Mouse (Mus musculus) lung, embryonic 16.5 days (tissue): ENCODE data around the gene Homer1. TPM values are rescaled to one million over a fixed set of nuclear protein-coding genes. Genes with fewer than 3 reads are reported as not detected.

ENCODE experiments used
- ATAC-seq: fragments of 200-750 bp; cut with Nextera tagmentation; 2 replicates; pipeline ENCODE4 v1.8.0; 2017; ENCODE audit warnings: low read depth, mild to moderate bottlenecking, moderate library complexity
- H3K27ac ChIP-seq: fragments of 300-500 bp; sonication (generic); 2 replicates; pipeline ENCODE4 v1.5.1; 2014; ENCODE audit warnings: mild to moderate bottlenecking, control low read depth, low read length
- H3K27me3 ChIP-seq: fragments of 300-500 bp; sonication (generic); 2 replicates; pipeline ENCODE4 v1.6.1; 2014; ENCODE audit warnings: low read depth, low read length, mixed read lengths; ENCODE audit not compliant: control insufficient read depth, insufficient read depth
- H3K36me3 ChIP-seq: fragments of 300-500 bp; sonication (generic); 2 replicates; pipeline ENCODE4 v1.6.1; 2014; ENCODE audit warnings: low read length; ENCODE audit not compliant: control insufficient read depth, insufficient read depth
- H3K4me1 ChIP-seq: fragments of 300-500 bp; sonication (generic); replicated peaks from 2 replicates; pipeline ENCODE4 v1.6.1; 2014; ENCODE audit warnings: low read length, mixed read lengths; ENCODE audit not compliant: control insufficient read depth, insufficient read depth
- H3K4me2 ChIP-seq: fragments of 300-500 bp; sonication (generic); 2 replicates; pipeline ENCODE4 v1.6.1; 2014; ENCODE audit warnings: low read depth, low read length, control low read depth
- H3K4me3 ChIP-seq: fragments of 300-500 bp; sonication (generic); 2 replicates; pipeline ENCODE4 v1.5.1; 2014; ENCODE audit warnings: mild to moderate bottlenecking, low read length, control low read depth
- H3K9ac ChIP-seq: fragments of 300-500 bp; sonication (generic); 2 replicates; pipeline ENCODE4 v1.6.1; 2014; ENCODE audit warnings: low read length, control low read depth
- H3K9me3 ChIP-seq: fragments of 300-500 bp; sonication (generic); 2 replicates; pipeline ENCODE4 v1.6.1; 2016; ENCODE audit warnings: low read length; ENCODE audit not compliant: control insufficient read depth
- WGBS: fragments of 180-500 bp; shearing (Covaris S2); extraction: QIAGEN DNeasy Blood & Tissue Kit; methylation state at CpG from one replicate; pipeline ENCODE4 v1.1.7; 2014; 5-methylcytosine and 5-hydroxymethylcytosine counted together
- polyA plus RNA-seq: library from polyadenylated mRNA; unstranded; fragments of >200 nt; fragmentation: Nextera tagmentation; extraction: Ambion mirVana; gene quantifications from 2 replicates; pipeline ENCODE4 v1.2.1, GENCODE M21; 2015

Gene Homer1
- polyA plus RNA-seq, 1 experiment from 2014 or later, result 2.9 TPM

DNA sequence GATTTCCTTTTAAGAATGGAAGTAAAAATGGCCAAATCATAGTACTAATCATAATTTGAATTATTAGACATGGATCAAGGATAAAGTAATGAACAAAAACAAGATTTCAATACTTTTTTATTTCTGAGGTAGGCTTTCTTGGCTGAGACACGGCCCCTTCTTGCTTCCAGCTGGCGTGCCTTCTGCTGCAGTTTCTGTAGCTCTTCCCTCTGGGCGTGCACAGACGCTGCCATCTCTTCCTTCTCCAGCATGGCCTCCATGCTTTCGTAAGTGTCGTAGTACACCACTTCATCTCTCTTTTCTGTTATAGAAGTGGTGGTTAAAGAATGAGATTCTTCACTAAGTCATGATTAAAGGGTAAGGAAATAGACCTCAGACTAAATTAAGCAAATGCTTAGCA lies 153.8 kb downstream of the Homer1 start:
- peaks cover 14% of the 10 kb centered on the region for H3K36me3 ChIP-seq
- no peaks in the 10 kb centered on the region for H3K27me3 ChIP-seq
- H3K4me1 ChIP-seq, result no peaks in the 10 kb centered on the region
- no peak overlapping the region for H3K4me3 ChIP-seq
- ATAC-seq, result no peak
- no peak overlapping the region for H3K27ac ChIP-seq
- no peaks in the 10 kb centered on the region for H3K9me3 ChIP-seq
- 91% methylated on average over 6 of the region's 6 CpGs for WGBS
- H3K4me2 ChIP-seq, result no peak overlapping the region
- H3K9ac ChIP-seq, result no peak overlapping the region

Other genes with a start within 250 kb of the Homer1 start
- gene Cmya5, start 154.9 kb upstream of the Homer1 start, polyA plus RNA-seq, result 0.36 and 0.64 TPM in 2 replicates
- 52.6 and 55.4 TPM in 2 replicates for gene Tent2, start 107.2 kb upstream of the Homer1 start, polyA plus RNA-seq
- gene Jmy, start 200.2 kb downstream of the Homer1 start, polyA plus RNA-seq, result 3.4 and 3.6 TPM in 2 replicates